Mouse (Mus musculus) CH12.LX (cell line): ENCODE results near the gene Sost. TPM values are rescaled to one million over a fixed set of nuclear protein-coding genes. Genes with fewer than 3 reads are reported as not detected.

Experiments
- DNase-seq: peaks from one replicate; pipeline ENCODE4 v3.0.0-alpha.2; 2013; ENCODE audit errors: extremely low read depth
- H3K27ac ChIP-seq: 2 replicates; pipeline ENCODE4 v1.5.1; 2012; ENCODE audit warnings: low read depth, mild to moderate bottlenecking, control low read depth, moderate library complexity; ENCODE audit not compliant: insufficient read depth
- H3K27me3 ChIP-seq: replicated peaks from 2 replicates; pipeline ENCODE3; 2012; ENCODE audit warnings: inconsistent platforms
- H3K36me3 ChIP-seq, 2 experiments: replicated peaks in 1 of 2; 2 replicates each; pipeline versions ENCODE3 to v1.6.1; 2012; ENCODE audit warnings: inconsistent platforms in 1 of 2, low read length in 1 of 2, mild to moderate bottlenecking in 1 of 2, mixed read lengths in 1 of 2, moderate library complexity in 1 of 2; ENCODE audit not compliant: control insufficient read depth in 1 of 2, insufficient read depth in 1 of 2
- H3K4me1 ChIP-seq, 2 experiments: 2 replicates each; pipeline ENCODE4 v1.6.1; 2012; ENCODE audit warnings: inconsistent platforms in 1 of 2, moderate library complexity in 1 of 2; ENCODE audit not compliant: insufficient read depth in 2 of 2, control insufficient read depth in 1 of 2
- H3K4me2 ChIP-seq: 2 replicates; pipeline ENCODE4 v1.6.1; 2012; ENCODE audit warnings: low read depth, mild to moderate bottlenecking, control low read depth; ENCODE audit not compliant: poor library complexity, insufficient read depth, severe bottlenecking
- H3K4me3 ChIP-seq, 3 experiments: fragments of 150-350 bp in 1 of 3; sonication (generic) in 1 of 3; replicated peaks in 1 of 3; 2 replicates each; pipeline versions ENCODE3 to v1.5.1; 2011 to 2012; ENCODE audit warnings: low read depth in 2 of 3, low read length in 2 of 3, mild to moderate bottlenecking in 2 of 3, moderate library complexity in 2 of 3, control low read depth in 1 of 3, improper control_type of control experiment in 1 of 3, inconsistent platforms in 1 of 3, mixed read lengths in 1 of 3; ENCODE audit not compliant: poor library complexity in 1 of 3
- H3K79me2 ChIP-seq: replicated peaks from 2 replicates; pipeline ENCODE4 v1.6.1; 2012; ENCODE audit warnings: mild to moderate bottlenecking, moderate library complexity; ENCODE audit not compliant: control insufficient read depth, poor library complexity, insufficient read depth, severe bottlenecking; ENCODE audit errors: extremely low read depth
- H3K9ac ChIP-seq: 2 replicates; pipeline ENCODE4 v1.6.1; 2012; ENCODE audit warnings: low read depth, mild to moderate bottlenecking, control low read depth, moderate library complexity; ENCODE audit not compliant: insufficient read depth
- H3K9me3 ChIP-seq: replicated peaks from 2 replicates; pipeline ENCODE3; 2012; ENCODE audit warnings: low read length, inconsistent platforms, mixed read lengths
- BHLHE40 ChIP-seq: IDR thresholded peaks from 2 replicates; pipeline ENCODE4 v1.6.1; 2011; ENCODE audit warnings: mild to moderate bottlenecking, low read depth, low read length, improper control_type of control experiment
- CTCF ChIP-seq, 2 experiments: IDR thresholded peaks in 1 of 2; conservative IDR thresholded peaks in 1 of 2; 2 replicates each; pipeline ENCODE4 v1.5.1; 2011 to 2012; ENCODE audit warnings: low read depth in 2 of 2, low read length in 2 of 2, improper control_type of control experiment in 1 of 2, inconsistent platforms in 1 of 2, mild to moderate bottlenecking in 1 of 2, moderate library complexity in 1 of 2
- ELF1 ChIP-seq: IDR thresholded peaks from 2 replicates; pipeline ENCODE4 v1.6.1; 2014; ENCODE audit warnings: low read depth, mild to moderate bottlenecking, inconsistent platforms, low read length, improper control_type of control experiment
- EP300 ChIP-seq: IDR thresholded peaks from 2 replicates; pipeline ENCODE4 v1.6.1; 2011; ENCODE audit warnings: low read length, improper control_type of control experiment
- ETS1 ChIP-seq: conservative IDR thresholded peaks from 2 replicates; pipeline ENCODE4 v1.6.1; 2012; ENCODE audit warnings: low read depth, mild to moderate bottlenecking, inconsistent platforms, low read length, improper control_type of control experiment, moderate library complexity
- HCFC1 ChIP-seq: IDR thresholded peaks from 2 replicates; pipeline ENCODE4 v1.6.1; 2012; ENCODE audit warnings: low read depth, mild to moderate bottlenecking, inconsistent platforms, low read length, improper control_type of control experiment
- IRF4 ChIP-seq: IDR thresholded peaks from 2 replicates; pipeline ENCODE4 v1.6.1; 2014; ENCODE audit warnings: low read depth, mild to moderate bottlenecking, inconsistent platforms, low read length, improper control_type of control experiment
- KAT2A ChIP-seq: IDR thresholded peaks from 2 replicates; pipeline ENCODE4 v1.6.1; 2012; ENCODE audit warnings: low read length, improper control_type of control experiment, inconsistent platforms; ENCODE audit not compliant: insufficient replicate concordance
- MAFK ChIP-seq: IDR thresholded peaks from 2 replicates; pipeline ENCODE4 v1.6.1; 2011; ENCODE audit warnings: low read length, improper control_type of control experiment; ENCODE audit not compliant: insufficient replicate concordance
- MXI1 ChIP-seq: IDR thresholded peaks from 2 replicates; pipeline ENCODE4 v1.6.1; 2011; ENCODE audit warnings: mild to moderate bottlenecking, low read depth, low read length, improper control_type of control experiment
- PAX5 ChIP-seq: IDR thresholded peaks from 2 replicates; pipeline ENCODE4 v1.6.1; 2012; ENCODE audit warnings: low read length, inconsistent platforms, mixed read lengths
- POLR2A ChIP-seq: IDR thresholded peaks from 2 replicates; pipeline ENCODE4 v1.6.1; 2011; ENCODE audit warnings: low read depth, mild to moderate bottlenecking, improper control_type of control experiment, low read length
- POLR2AphosphoS2 ChIP-seq: IDR thresholded peaks from 2 replicates; pipeline ENCODE4 v1.6.1; 2011; ENCODE audit warnings: low read depth, low read length, improper control_type of control experiment
- RCOR1 ChIP-seq: conservative IDR thresholded peaks from 2 replicates; pipeline ENCODE4 v1.6.1; 2012; ENCODE audit warnings: low read depth, mild to moderate bottlenecking, inconsistent platforms, low read length, improper control_type of control experiment
- SIN3A ChIP-seq: IDR thresholded peaks from 2 replicates; pipeline ENCODE4 v1.6.1; 2012; ENCODE audit warnings: low read length, improper control_type of control experiment, inconsistent platforms
- SMC3 ChIP-seq: IDR thresholded peaks from 2 replicates; pipeline ENCODE4 v1.6.1; 2011; ENCODE audit warnings: low read depth, low read length, improper control_type of control experiment
- TCF12 ChIP-seq: IDR thresholded peaks from 2 replicates; pipeline ENCODE4 v1.6.1; 2014; ENCODE audit warnings: low read depth, mild to moderate bottlenecking, inconsistent platforms, low read length, improper control_type of control experiment
- USF1 ChIP-seq: IDR thresholded peaks from 2 replicates; pipeline ENCODE4 v1.6.1; 2014; ENCODE audit warnings: low read depth, mild to moderate bottlenecking, inconsistent platforms, low read length, improper control_type of control experiment
- dilution Hi-C: fragments of 300-500 bp; cut with MboI; formaldehyde crosslinking; loops from 2 replicates; pipeline ENCODE4 v1.14.3; 2020; ENCODE audit warnings: low sequenced_read_pairs; ENCODE audit not compliant: extremely low pct_unique_long_range_greater_than_20kb, extremely low pct_ligation_motif_present
- in situ Hi-C: fragments of 300-500 bp; cut with MboI; formaldehyde crosslinking; loops from 3 replicates; pipeline ENCODE4 v1.14.3; 2019; ENCODE audit warnings: low sequenced_read_pairs, low pct_ligation_motif_present, low pct_unique_long_range_greater_than_20kb, mixed read lengths
- polyA plus RNA-seq: library from polyadenylated mRNA; unstranded; fragments of >175 nt; gene quantifications from 2 replicates; pipeline ENCODE4 v1.2.1, GENCODE M21; 2012; ENCODE audit warnings: low read depth; ENCODE audit not compliant: insufficient read length
- total RNA-seq, 2 experiments: library from RNA; depleted of rRNA; stranded (reverse); fragments of 300-350 nt in 1 of 2; fragments of >200 nt in 1 of 2; gene quantifications; 2 replicates each; pipeline ENCODE4 v1.2.3; 2012 to 2014

Gene Sost
- total and polyA plus RNA-seq, 3 experiments, result not detected

DNA sequence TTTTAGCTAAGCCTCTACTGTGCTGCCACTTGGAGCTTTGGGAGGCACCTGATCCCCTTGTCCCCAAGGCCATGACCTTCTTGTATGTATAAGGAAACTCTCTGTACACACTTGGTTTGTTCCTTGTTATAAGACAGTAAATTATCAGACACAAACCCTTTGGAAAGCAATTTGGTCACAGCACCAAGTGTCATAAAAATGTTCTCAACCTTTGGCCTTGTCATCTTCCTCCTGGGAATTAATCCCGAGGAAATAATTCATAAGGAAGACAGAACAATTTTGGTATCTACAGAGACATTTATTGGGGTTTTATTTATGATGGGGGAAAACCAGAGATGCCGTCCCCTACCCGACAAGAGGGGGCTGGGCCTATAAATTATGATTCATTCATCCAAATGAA, 31.1 kb downstream of the Sost start:
- Histone ChIP-seq H3K4me1 (0 out of 4 replicates have a peak, but pooled peaks cover 0 to 5% of the 10 kb centered on the region in 2 experiments), H3K36me3 (no peaks in the 10 kb centered on the region), H3K4me2 (no peak overlapping the region), H3K79me2 (no peaks in the 10 kb centered on the region), H3K9ac (no peak overlapping the region), H3K27me3 (peaks cover 62% of the 10 kb centered on the region), H3K4me3 (no peak overlapping the region), H3K27ac (no peak overlapping the region), H3K9me3 (no peaks in the 10 kb centered on the region)
- no peak for DNase-seq
- TF ChIP-seq KAT2A (no peak), PAX5 (no peak), USF1 (no peak), RCOR1 (no peak), SIN3A (no peak), HCFC1 (no peak), POLR2AphosphoS2 (no peak)
- dilution Hi-C loops (no loop called here), in situ Hi-C loops (no loop called here)

DNA sequence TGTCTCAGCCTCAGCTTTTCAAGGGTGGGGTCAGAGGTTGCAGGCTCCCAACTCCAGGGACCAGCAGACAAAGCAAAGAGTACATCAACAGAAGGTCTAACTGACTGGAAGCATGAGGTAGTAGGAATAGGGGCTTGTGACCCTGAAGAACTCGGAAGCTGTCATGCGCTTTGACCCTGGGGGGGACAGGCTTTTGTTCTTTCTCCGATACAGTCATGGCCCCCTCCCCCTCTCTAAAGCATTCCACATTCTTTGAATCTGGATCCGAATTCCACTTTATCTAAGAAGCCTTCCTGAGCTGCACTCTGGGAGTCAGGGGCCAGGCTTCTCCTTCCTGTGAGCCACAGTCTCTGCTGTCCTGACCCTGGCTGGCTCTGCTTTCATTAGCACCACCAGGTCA, 34.8 kb downstream of the Sost start:
- Histone ChIP-seq H3K4me3 (no peak overlapping the region), H3K79me2 (no peaks in the 10 kb centered on the region), H3K27ac (no peak overlapping the region), H3K36me3 (no peaks in the 10 kb centered on the region), H3K9ac (no peak overlapping the region), H3K4me2 (no peak overlapping the region), H3K27me3 (peaks cover 43% of the 10 kb centered on the region), H3K9me3 (no peaks in the 10 kb centered on the region), H3K4me1 (peaks cover 2 to 10% of the 10 kb centered on the region in 2 experiments; a peak in 3 of 4 replicates)
- no peak for DNase-seq
- TF ChIP-seq MAFK (no peak), MXI1 (no peak), BHLHE40 (no peak), ETS1 (no peak), ELF1 (no peak)
- in situ Hi-C loops, result no loop called here
- dilution Hi-C loops, result no loop called here

- in situ Hi-C loops, result no loop called here
- H3K36me3 ChIP-seq, result no peaks in the 10 kb centered on the region
- peak; percentile 60 for DNase-seq
- H3K27me3 ChIP-seq, result peaks cover 30% of the 10 kb centered on the region
- no peak overlapping the region for H3K4me3 ChIP-seq
- no peak overlapping the region for H3K4me2 ChIP-seq
- TF ChIP-seq IRF4, result 0 out of 2 replicates have a peak, but pooled peaks have one; percentile 19
- TF ChIP-seq ETS1, result no peak
- no peak for TF ChIP-seq POLR2A
- peak; percentile 28 to 83; a peak in 3 of 4 replicates for TF ChIP-seq CTCF (conservative IDR thresholded peaks at IDR 0.05 in 1 of 2, IDR thresholded peaks at IDR 0.05 in 1 of 2; ENCODE audit: low read depth in 2 of 2, low read length in 2 of 2)
- peak; percentile 56 for TF ChIP-seq SMC3
- 0 out of 2 replicates have a peak, but pooled peaks have one; percentile 15 for TF ChIP-seq ELF1
- TF ChIP-seq EP300, result peak; percentile 15; the same call in 1 of the 2 replicates
- TF ChIP-seq TCF12, result 0 out of 2 replicates have a peak, but pooled peaks have one; percentile 30
- TF ChIP-seq, all 38 proteins: peak for 6
- Histone ChIP-seq H3K9me3 (no peaks in the 10 kb centered on the region), H3K79me2 (no peaks in the 10 kb centered on the region), H3K9ac (no peak overlapping the region), H3K27ac (no peak overlapping the region), H3K4me1 (peaks cover 2 to 44% of the 10 kb centered on the region in 2 experiments; a peak in 3 of 4 replicates)
- dilution Hi-C loops, result no loop called here
These were observed 38.6 kb downstream of the Sost start for GRCm38 (mm10) chr11:101928030-101928762.
